Mouse (Mus musculus) neutrophil, adult 59 days (primary cell): Measurements from ENCODE around the gene Gm6482. TPM values are rescaled to one million over a fixed set of nuclear protein-coding genes. Genes with fewer than 3 reads are reported as not detected.

ENCODE experiments used
- total RNA-seq, 2 experiments: library from RNA; stranded (reverse); gene quantifications; 1 replicate in 1 of 2; 2 replicates in 1 of 2; pipeline ENCODE4 v1.2.4; 2023

Gene Gm6482
- not detected for total RNA-seq

GRCm38 (mm10) chr14:41408181-41408580 lies at the start of gene Gm6482:
TSS of gene Gm6482 (minus strand) at chr14:41408281.

DNA sequence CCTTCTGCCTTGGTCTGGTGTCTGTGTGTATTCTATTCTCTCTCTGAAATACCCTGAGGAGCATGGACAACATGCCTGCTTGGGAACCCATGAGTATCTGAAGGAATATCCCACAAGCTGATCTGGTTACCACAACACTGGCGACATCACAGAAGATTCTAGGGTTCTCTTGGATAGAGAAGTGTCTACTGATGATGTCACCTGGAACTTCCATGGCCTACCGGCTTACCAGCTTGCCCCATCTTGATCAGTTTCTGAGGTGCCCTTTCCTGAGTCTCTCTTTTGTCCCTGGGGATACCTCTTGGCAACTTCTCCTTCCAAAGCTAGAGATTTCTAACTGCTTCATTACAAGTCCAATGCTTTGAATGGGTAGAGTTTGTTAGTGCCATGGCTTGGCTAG lies 45.3 kb upstream of the Gm6482 start, which contains the start of gene Gm7954:
Gene Gm7954, minus strand, starts transcription at position 101 of the 400 bp plus-strand sequence.

DNA sequence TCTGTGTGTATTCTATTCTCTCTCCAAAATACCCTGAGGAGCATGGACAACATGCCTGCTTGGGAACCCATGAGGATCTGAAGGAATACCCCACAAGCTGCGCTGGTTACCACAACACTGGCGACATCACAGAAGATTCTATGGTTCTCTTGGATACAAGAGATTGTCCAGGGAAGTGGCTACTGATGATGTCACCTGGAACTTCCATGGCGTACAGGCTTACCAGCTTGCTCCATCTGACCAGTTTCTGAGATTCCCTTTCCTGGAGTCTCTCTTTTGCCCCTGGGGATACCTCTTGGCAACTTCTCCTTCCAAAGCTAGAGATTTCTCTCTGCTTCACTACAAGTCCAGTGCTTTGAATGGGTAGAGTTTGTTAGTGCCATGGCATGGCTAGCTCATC lies 21.8 kb downstream of the Gm6482 start, which contains the start of gene Gm7945:
Gene Gm7945, minus strand, starts transcription at position 101 of the 400 bp plus-strand sequence.

Other genes starting within 250 kb of the Gm6482 start
- gene Sftpd, start 223.1 kb downstream of the Gm6482 start, total RNA-seq = not detected
- not detected for gene Gm2832, start 129.5 kb downstream of the Gm6482 start, total RNA-seq
- gene Gm5798, start 59.7 kb downstream of the Gm6482 start, total RNA-seq = not detected
- gene Gm7945, start 21.9 kb downstream of the Gm6482 start, total RNA-seq = not detected
- not detected for gene Gm7954, start 45.2 kb upstream of the Gm6482 start, total RNA-seq
- not detected for gene Gm3486, start 81.2 kb upstream of the Gm6482 start, total RNA-seq
- gene Gm7970, start 147.3 kb upstream of the Gm6482 start, total RNA-seq = not detected
- not detected for gene 1700049E17Rik2, start 164.9 kb upstream of the Gm6482 start, total RNA-seq
- not detected for gene Gm3072, start 216.3 kb upstream of the Gm6482 start, total RNA-seq
- gene Gm3676, start 238.2 kb upstream of the Gm6482 start, total RNA-seq = not detected